Mouse (Mus musculus) olfactory bulb, adult 2 months (tissue): ENCODE measurements at regions not wholly inside any gene's neighbourhood (a gene's known extent, or its start where the extent isn't known, plus 50 kb on each side); places are given as distances from the start of the nearest gene placed in this dataset.

Experiments
- CTCF ChIP-seq: fragments of 200-500 bp; IDR thresholded peaks from 2 replicates; pipeline ENCODE4 v1.5.1; 2012; ENCODE audit warnings: low read depth, mild to moderate bottlenecking, low read length, moderate library complexity; ENCODE audit not compliant: insufficient read depth
- POLR2A ChIP-seq: fragments of 200-500 bp; IDR thresholded peaks from 2 replicates; pipeline ENCODE4 v1.6.1; 2012; ENCODE audit warnings: mild to moderate bottlenecking, low read depth, low read length, moderate library complexity; ENCODE audit not compliant: insufficient read depth

- no peak for TF ChIP-seq POLR2A
- no peak for TF ChIP-seq CTCF
Observed at GRCm38 (mm10) chr1:43251356-43251755, 54.6 kb upstream of the Fhl2 start.
